Mouse (Mus musculus) urinary bladder, postnatal 0 days (tissue): ENCODE data around the gene Mat2a. TPM values are rescaled to one million over a fixed set of nuclear protein-coding genes. Genes with fewer than 3 reads are reported as not detected.

Source experiments
- polyA plus RNA-seq: library from polyadenylated mRNA; unstranded; fragments of >200 nt; fragmentation: Nextera tagmentation; extraction: Ambion mirVana; gene quantifications from 2 replicates; pipeline ENCODE4 v1.2.1, GENCODE M21; 2015

Gene Mat2a
- 183 and 218 TPM in 2 replicates for polyA plus RNA-seq

DNA sequence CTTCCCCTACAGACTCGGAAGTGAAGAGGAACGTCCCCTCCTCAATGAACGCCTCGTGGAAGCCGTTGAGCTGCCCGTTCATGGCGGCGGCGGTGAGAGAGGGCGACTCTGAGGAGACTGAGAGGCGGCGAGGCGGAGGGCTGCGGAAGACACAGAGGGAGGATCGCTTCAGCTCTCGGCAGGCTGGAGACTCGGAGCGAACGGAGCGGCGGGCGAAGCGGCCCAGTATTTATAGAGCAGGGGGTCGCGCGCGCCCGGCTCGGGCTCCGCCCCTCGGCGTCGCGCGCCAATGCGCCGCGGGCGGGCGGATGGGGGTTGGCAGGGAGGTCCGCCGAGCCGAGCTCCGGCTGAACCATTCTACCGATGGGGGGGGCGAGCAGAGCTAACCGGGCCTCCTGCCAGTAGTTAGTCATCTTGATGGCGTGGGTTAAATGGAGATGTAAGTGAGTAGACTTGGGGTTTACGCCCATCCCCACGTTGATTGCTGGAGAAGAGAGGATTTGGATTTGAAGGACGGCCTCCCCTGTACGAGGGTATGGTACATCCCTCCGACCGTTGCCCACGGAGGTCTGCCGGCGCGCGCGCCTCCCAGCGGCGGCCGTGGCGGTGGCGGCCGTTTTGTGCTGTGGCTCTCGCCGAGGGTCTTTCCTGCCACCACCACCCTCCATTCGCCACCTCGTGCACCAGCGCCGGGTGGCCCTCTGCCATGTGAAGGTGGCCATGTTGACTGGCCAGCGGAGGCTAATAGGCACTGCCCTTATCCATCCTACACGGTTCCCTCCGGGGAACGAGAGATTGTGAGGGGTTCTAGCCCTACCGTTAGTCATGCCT lies at the start of gene Mat2a:
TSS of gene Mat2a (minus strand) at position 204 of the 831 bp plus-strand sequence.

DNA sequence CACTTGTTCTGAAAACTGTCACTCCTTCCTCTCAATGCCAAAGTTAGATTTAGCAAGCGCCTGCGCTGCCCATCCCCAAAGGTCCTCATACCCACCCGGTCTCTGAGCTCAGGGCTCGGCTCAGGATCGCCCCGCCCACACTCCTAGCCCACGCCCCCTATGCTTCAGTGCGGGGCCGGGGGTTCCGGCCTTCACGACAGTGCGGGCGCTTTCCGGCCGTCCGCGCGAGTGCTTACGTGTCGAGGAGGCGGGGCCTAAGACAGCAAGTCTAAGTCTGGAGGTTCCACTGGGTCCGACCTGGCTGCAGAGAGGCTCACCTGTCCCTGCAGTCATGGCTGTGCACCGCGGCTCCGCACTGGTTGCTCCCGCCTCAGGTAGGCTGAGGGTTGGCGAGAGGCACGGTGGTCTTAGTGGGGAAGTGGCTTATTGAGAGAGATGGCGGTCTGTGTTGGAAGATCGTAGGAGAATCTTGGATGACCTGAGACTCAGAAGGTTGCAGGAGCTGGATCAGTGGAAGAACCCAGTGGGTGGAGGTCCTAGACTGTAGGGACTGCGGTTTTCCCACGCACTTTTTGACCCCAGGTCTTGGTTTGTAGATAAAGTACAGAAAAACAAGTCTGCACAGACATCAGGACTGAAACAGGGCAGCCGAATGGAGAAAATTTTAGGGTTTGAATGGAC lies 25.1 kb downstream of the Mat2a start, which contains the start of gene Ggcx:
TSS of gene Ggcx (plus strand) at position 233 of the 681 bp plus-strand sequence.

DNA sequence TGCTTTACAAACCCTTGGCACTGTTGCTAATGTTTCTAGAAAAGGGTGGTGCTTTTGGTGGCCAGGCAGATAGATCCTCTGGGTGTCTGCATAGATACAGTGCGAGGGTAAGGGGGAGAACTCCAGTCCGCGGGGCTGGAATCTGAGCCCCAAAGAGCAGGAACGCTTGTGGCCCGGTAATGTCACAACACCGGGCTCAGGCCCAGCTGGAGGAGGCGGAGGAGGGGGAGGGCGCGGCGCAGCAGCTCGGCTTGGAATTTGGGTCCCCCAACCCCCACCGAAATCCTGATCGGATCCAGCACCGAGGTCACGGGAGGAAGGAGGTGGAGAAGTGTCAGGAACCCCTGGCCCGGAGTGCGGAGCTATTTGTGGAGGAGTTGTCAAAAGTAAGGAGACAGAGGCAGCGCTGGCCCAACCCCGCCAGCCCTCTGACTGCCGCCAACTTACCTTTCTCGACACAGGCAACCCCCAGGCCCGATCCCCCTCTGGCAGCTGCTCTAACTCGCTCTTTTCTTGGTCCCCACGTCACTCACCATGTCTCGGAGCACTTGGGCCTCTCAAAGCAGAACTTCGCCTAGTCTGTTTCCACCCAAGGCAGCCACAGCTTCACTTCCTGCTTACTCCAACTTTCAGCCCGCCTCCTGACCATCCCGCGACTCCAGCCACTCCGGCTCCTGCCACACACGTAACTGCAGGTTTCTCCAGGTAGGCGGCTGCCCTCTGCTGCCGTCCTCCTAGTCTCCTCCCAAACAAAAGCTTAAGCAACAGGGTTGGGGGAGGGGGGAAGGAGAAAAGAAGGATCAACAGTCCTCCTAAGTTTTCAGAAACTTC lies 49.2 kb downstream of the Mat2a start, which contains the start of gene Vamp8:
TSS of gene Vamp8 (minus strand) at position 763 of the 831 bp plus-strand sequence.

Other genes with a start within 250 kb of the Mat2a start
- gene Atoh8, start 204.0 kb downstream of the Mat2a start, polyA plus RNA-seq, result 12.0 and 14.6 TPM in 2 replicates
- gene Sftpb, start 134.9 kb downstream of the Mat2a start, polyA plus RNA-seq, result not detected in 2 replicates
- gene Usp39, start 94.4 kb downstream of the Mat2a start, polyA plus RNA-seq, result 18.8 and 21.3 TPM in 2 replicates
- gene 0610030E20Rik, start 92.2 kb downstream of the Mat2a start, polyA plus RNA-seq, result 16.3 and 18.0 TPM in 2 replicates
- gene Tmem150a, start 84.1 kb downstream of the Mat2a start, polyA plus RNA-seq, result 9.7 and 11.4 TPM in 2 replicates
- 93.4 and 95.6 TPM in 2 replicates for gene Rnf181, start 72.6 kb downstream of the Mat2a start, polyA plus RNA-seq
- gene Vamp5, start 59.1 kb downstream of the Mat2a start, polyA plus RNA-seq, result 36.2 and 36.3 TPM in 2 replicates
- 185 and 223 TPM in 2 replicates for gene Vamp8, start 48.9 kb downstream of the Mat2a start, polyA plus RNA-seq
- 17.0 and 22.0 TPM in 2 replicates for gene Ggcx, start 25.2 kb downstream of the Mat2a start, polyA plus RNA-seq
- gene Sh2d6, start 82.1 kb upstream of the Mat2a start, polyA plus RNA-seq, result 0.37 TPM in 2 replicates
- gene Capg, start 104.8 kb upstream of the Mat2a start, polyA plus RNA-seq, result 172 and 260 TPM in 2 replicates
- 8.4 TPM in 2 replicates for gene Elmod3, start 158.9 kb upstream of the Mat2a start, polyA plus RNA-seq
- gene Retsat, start 158.9 kb upstream of the Mat2a start, polyA plus RNA-seq, result 16.5 and 19.6 TPM in 2 replicates
- 27.6 and 30.1 TPM in 2 replicates for gene Tgoln1, start 177.4 kb upstream of the Mat2a start, polyA plus RNA-seq